Mouse (Mus musculus) brain, embryonic 14.5 days (tissue): ENCODE measurements at regions not wholly inside any gene's neighbourhood (a gene's known extent, or its start where the extent isn't known, plus 50 kb on each side); places are given as distances from the start of the nearest gene placed in this dataset.

Source experiments
- CTCF ChIP-seq: fragments of 200-500 bp; IDR thresholded peaks from 2 replicates; pipeline ENCODE4 v1.5.1; 2012; ENCODE audit warnings: inconsistent platforms, mild to moderate bottlenecking, moderate library complexity, borderline replicate concordance; ENCODE audit not compliant: insufficient read depth, insufficient read length; ENCODE audit errors: extremely low read depth
- POLR2A ChIP-seq: fragments of 200-500 bp; IDR thresholded peaks from 2 replicates; pipeline ENCODE4 v1.6.1; 2012; ENCODE audit warnings: mild to moderate bottlenecking, inconsistent platforms, borderline replicate concordance; ENCODE audit not compliant: poor library complexity, insufficient read depth, insufficient read length, severe bottlenecking; ENCODE audit errors: extremely low read depth

GRCm38 (mm10) chr17:91388521-91388920 is 295.6 kb upstream of the Nrxn1 start:
- TF ChIP-seq POLR2A (no peak), CTCF (no peak)
